Mouse (Mus musculus) liver, adult 2 months (tissue): Measurements from ENCODE around the gene Dglucy.

ENCODE experiments used
- CTCF ChIP-seq: fragments of 200-500 bp; IDR thresholded peaks from 2 replicates; pipeline ENCODE4 v1.5.1; 2011; ENCODE audit warnings: low read depth, low read length, control low read depth
- POLR2A ChIP-seq: fragments of 200-500 bp; IDR thresholded peaks from 2 replicates; pipeline ENCODE4 v1.6.1; 2011; ENCODE audit warnings: low read length, control low read depth; ENCODE audit not compliant: insufficient read depth; ENCODE audit errors: extremely low read depth

GRCm38 (mm10) chr12:100814671-100815070 is 35.8 kb downstream of the Dglucy start:
- TF ChIP-seq POLR2A (no peak), CTCF (no peak)
